Mouse (Mus musculus) lung, embryonic 16.5 days (tissue): ENCODE measurements around the gene Nsg1. TPM values are rescaled to one million over a fixed set of nuclear protein-coding genes. Genes with fewer than 3 reads are reported as not detected.

Experiments
- ATAC-seq: fragments of 200-750 bp; cut with Nextera tagmentation; 2 replicates; pipeline ENCODE4 v1.8.0; 2017; ENCODE audit warnings: low read depth, mild to moderate bottlenecking, moderate library complexity
- H3K27ac ChIP-seq: fragments of 300-500 bp; sonication (generic); 2 replicates; pipeline ENCODE4 v1.5.1; 2014; ENCODE audit warnings: mild to moderate bottlenecking, control low read depth, low read length
- H3K27me3 ChIP-seq: fragments of 300-500 bp; sonication (generic); 2 replicates; pipeline ENCODE4 v1.6.1; 2014; ENCODE audit warnings: low read depth, low read length, mixed read lengths; ENCODE audit not compliant: control insufficient read depth, insufficient read depth
- H3K36me3 ChIP-seq: fragments of 300-500 bp; sonication (generic); 2 replicates; pipeline ENCODE4 v1.6.1; 2014; ENCODE audit warnings: low read length; ENCODE audit not compliant: control insufficient read depth, insufficient read depth
- H3K4me1 ChIP-seq: fragments of 300-500 bp; sonication (generic); replicated peaks from 2 replicates; pipeline ENCODE4 v1.6.1; 2014; ENCODE audit warnings: low read length, mixed read lengths; ENCODE audit not compliant: control insufficient read depth, insufficient read depth
- H3K4me2 ChIP-seq: fragments of 300-500 bp; sonication (generic); 2 replicates; pipeline ENCODE4 v1.6.1; 2014; ENCODE audit warnings: low read depth, low read length, control low read depth
- H3K4me3 ChIP-seq: fragments of 300-500 bp; sonication (generic); 2 replicates; pipeline ENCODE4 v1.5.1; 2014; ENCODE audit warnings: mild to moderate bottlenecking, low read length, control low read depth
- H3K9ac ChIP-seq: fragments of 300-500 bp; sonication (generic); 2 replicates; pipeline ENCODE4 v1.6.1; 2014; ENCODE audit warnings: low read length, control low read depth
- H3K9me3 ChIP-seq: fragments of 300-500 bp; sonication (generic); 2 replicates; pipeline ENCODE4 v1.6.1; 2016; ENCODE audit warnings: low read length; ENCODE audit not compliant: control insufficient read depth
- WGBS: fragments of 180-500 bp; shearing (Covaris S2); extraction: QIAGEN DNeasy Blood & Tissue Kit; methylation state at CpG from one replicate; pipeline ENCODE4 v1.1.7; 2014; 5-methylcytosine and 5-hydroxymethylcytosine counted together
- polyA plus RNA-seq: library from polyadenylated mRNA; unstranded; fragments of >200 nt; fragmentation: Nextera tagmentation; extraction: Ambion mirVana; gene quantifications from 2 replicates; pipeline ENCODE4 v1.2.1, GENCODE M21; 2015

Gene Nsg1
- polyA plus RNA-seq, 1 experiment from 2014 or later, result 66.1 TPM

- Histone ChIP-seq H3K27me3 (no peaks in the 10 kb centered on the region), H3K9ac (no peak overlapping the region), H3K4me2 (no peak overlapping the region), H3K4me3 (no peak overlapping the region), H3K4me1 (no peaks in the 10 kb centered on the region), H3K27ac (no peak overlapping the region), H3K9me3 (no peaks in the 10 kb centered on the region), H3K36me3 (peaks cover 7% of the 10 kb centered on the region)
- 93% methylated on average over 5 of the region's 5 CpGs for WGBS
- ATAC-seq, result no peak
Measured at GRCm38 (mm10) chr5:38119268-38119667, 40.4 kb downstream of the Nsg1 start.

GRCm38 (mm10) chr5:38117056-38117455 lies 42.7 kb downstream of the Nsg1 start:
- Histone ChIP-seq H3K27me3 (no peaks in the 10 kb centered on the region), H3K9me3 (no peaks in the 10 kb centered on the region), H3K4me2 (no peak overlapping the region), H3K27ac (no peak overlapping the region), H3K4me3 (no peak overlapping the region), H3K4me1 (no peaks in the 10 kb centered on the region), H3K9ac (no peak overlapping the region), H3K36me3 (peaks cover 7% of the 10 kb centered on the region)
- no peak for ATAC-seq
- WGBS, result 91% methylated on average over 1 of the region's 1 CpGs

GRCm38 (mm10) chr5:38114526-38114925 lies 45.2 kb downstream of the Nsg1 start:
- Histone ChIP-seq H3K36me3 (peaks cover 4% of the 10 kb centered on the region), H3K9ac (no peak overlapping the region), H3K4me2 (no peak overlapping the region), H3K4me3 (no peak overlapping the region), H3K27ac (no peak overlapping the region), H3K4me1 (no peaks in the 10 kb centered on the region), H3K27me3 (no peaks in the 10 kb centered on the region), H3K9me3 (no peaks in the 10 kb centered on the region)
- ATAC-seq, result no peak
- 93% methylated on average over 2 of the region's 2 CpGs for WGBS

- peaks cover 2% of the 10 kb centered on the region; the same call in 1 of the 2 replicates for H3K36me3 ChIP-seq
Measured at GRCm38 (mm10) chr5:38106807-38107206, 52.9 kb downstream of the Nsg1 start.

GRCm38 (mm10) chr5:38106080-38106697 lies 53.5 kb downstream of the Nsg1 start:
- H3K4me1 ChIP-seq, result no peaks in the 10 kb centered on the region
- ATAC-seq, result no peak
- H3K4me3 ChIP-seq, result no peak overlapping the region
- no peak overlapping the region for H3K9ac ChIP-seq
- H3K36me3 ChIP-seq, result peaks cover 2% of the 10 kb centered on the region; the same call in 1 of the 2 replicates
- H3K4me2 ChIP-seq, result no peak overlapping the region
- WGBS, result 90% methylated on average over 14 of the region's 14 CpGs
- no peaks in the 10 kb centered on the region for H3K27me3 ChIP-seq
- no peak overlapping the region for H3K27ac ChIP-seq
- no peaks in the 10 kb centered on the region for H3K9me3 ChIP-seq

More at GRCm38 (mm10) chr5:38106807-38107206, 52.9 kb downstream of the Nsg1 start:
- Histone ChIP-seq H3K9ac (no peak overlapping the region), H3K27ac (no peak overlapping the region), H3K4me1 (no peaks in the 10 kb centered on the region), H3K4me3 (no peak overlapping the region), H3K9me3 (no peaks in the 10 kb centered on the region), H3K4me2 (no peak overlapping the region), H3K27me3 (no peaks in the 10 kb centered on the region)
- 91% methylated on average over 10 of the region's 10 CpGs for WGBS
- ATAC-seq, result no peak

- WGBS, result 84% methylated on average over 2 of the region's 2 CpGs
- H3K4me1 ChIP-seq, result no peaks in the 10 kb centered on the region
- H3K27ac ChIP-seq, result no peak overlapping the region
- peaks cover 2% of the 10 kb centered on the region; the same call in 1 of the 2 replicates for H3K36me3 ChIP-seq
- no peak overlapping the region for H3K9ac ChIP-seq
- no peak overlapping the region for H3K4me3 ChIP-seq
- no peak for ATAC-seq
- no peaks in the 10 kb centered on the region for H3K9me3 ChIP-seq
- no peaks in the 10 kb centered on the region for H3K27me3 ChIP-seq
- H3K4me2 ChIP-seq, result no peak overlapping the region
Measured at GRCm38 (mm10) chr5:38102945-38103344, 56.8 kb downstream of the Nsg1 start.

GRCm38 (mm10) chr5:38099139-38099676 lies 60.5 kb downstream of the Nsg1 start:
- H3K4me1 ChIP-seq, result no peaks in the 10 kb centered on the region
- H3K27me3 ChIP-seq, result no peaks in the 10 kb centered on the region
- ATAC-seq, result no peak
- H3K27ac ChIP-seq, result no peak overlapping the region
- no peaks in the 10 kb centered on the region for H3K9me3 ChIP-seq
- no peaks in the 10 kb centered on the region for H3K36me3 ChIP-seq
- no peak overlapping the region for H3K4me2 ChIP-seq
- no peak overlapping the region for H3K9ac ChIP-seq
- H3K4me3 ChIP-seq, result no peak overlapping the region
- WGBS, result 96% methylated on average over 2 of the region's 2 CpGs

- H3K27ac ChIP-seq, result no peak overlapping the region
- ATAC-seq, result no peak
- H3K4me2 ChIP-seq, result no peak overlapping the region
- H3K36me3 ChIP-seq, result no peaks in the 10 kb centered on the region
- H3K27me3 ChIP-seq, result no peaks in the 10 kb centered on the region
- H3K4me3 ChIP-seq, result no peak overlapping the region
- H3K9me3 ChIP-seq, result no peaks in the 10 kb centered on the region
- no peak overlapping the region for H3K9ac ChIP-seq
- 69% methylated on average over 4 of the region's 4 CpGs for WGBS
- H3K4me1 ChIP-seq, result no peaks in the 10 kb centered on the region
Measured at GRCm38 (mm10) chr5:38097501-38098093, 62.1 kb downstream of the Nsg1 start.

- WGBS, result 86% methylated on average over 2 of the region's 2 CpGs
- no peak for ATAC-seq
- no peaks in the 10 kb centered on the region for H3K36me3 ChIP-seq
- H3K9ac ChIP-seq, result no peak overlapping the region
- no peak overlapping the region for H3K4me3 ChIP-seq
- peaks cover 5% of the 10 kb centered on the region; the same call in 1 of the 2 replicates for H3K4me1 ChIP-seq
- no peak overlapping the region for H3K4me2 ChIP-seq
- H3K27ac ChIP-seq, result no peak overlapping the region
- H3K9me3 ChIP-seq, result no peaks in the 10 kb centered on the region
- H3K27me3 ChIP-seq, result no peaks in the 10 kb centered on the region
Measured at GRCm38 (mm10) chr5:38094331-38094730, 65.4 kb downstream of the Nsg1 start.
